Mouse (Mus musculus) heart, adult 2 months (tissue): ENCODE measurements at regions not wholly inside any gene's neighbourhood (a gene's known extent, or its start where the extent isn't known, plus 50 kb on each side); places are given as distances from the start of the nearest gene placed in this dataset.

ENCODE experiments used
- CTCF ChIP-seq: fragments of 200-600 bp; IDR thresholded peaks from 2 replicates; pipeline ENCODE4 v1.8.1; 2022; ENCODE audit warnings: antibody characterized with exemption, mild to moderate bottlenecking, moderate library complexity
- EP300 ChIP-seq: fragments of 200-500 bp; IDR thresholded peaks from 2 replicates; pipeline ENCODE4 v1.6.1; 2011; ENCODE audit warnings: low read depth, low read length, control low read depth; ENCODE audit not compliant: insufficient read depth
- POLR2A ChIP-seq: fragments of 200-500 bp; IDR thresholded peaks from 2 replicates; pipeline ENCODE4 v1.6.1; 2011; ENCODE audit warnings: mild to moderate bottlenecking, low read depth, low read length, control low read depth; ENCODE audit not compliant: insufficient read depth

DNA sequence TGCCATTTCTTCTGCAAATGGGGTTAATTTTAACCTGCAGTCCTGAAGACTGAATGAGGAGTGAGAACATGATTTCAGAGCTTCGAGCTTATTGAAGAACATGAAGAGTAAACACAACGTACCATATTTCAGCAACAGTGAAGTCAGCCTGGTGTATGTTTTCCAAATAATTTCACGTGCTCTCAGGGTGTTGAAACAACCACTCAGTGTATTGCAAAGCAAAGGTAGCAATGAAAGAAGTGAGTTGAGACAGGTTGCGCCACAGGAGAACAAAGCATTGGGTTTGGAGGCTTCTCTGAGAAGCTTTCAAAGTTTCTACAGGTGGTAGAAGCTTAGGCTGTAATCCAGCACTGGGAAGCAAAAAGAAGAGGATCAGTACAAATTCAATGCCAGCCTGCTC, 251.7 kb downstream of the Rassf9 start:
- TF ChIP-seq CTCF (no peak), POLR2A (no peak), EP300 (no peak)
